Mouse (Mus musculus): ENCODE results near the gene Pnmal2. TPM values are rescaled to one million over a fixed set of nuclear protein-coding genes. Genes with fewer than 3 reads are reported as not detected.

Pnmal2 gene
- polyA plus RNA-seq, 1 experiment from 2014 or later = 3.3 TPM

GRCm38 (mm10) chr7:16990006-16990744 is 45.7 kb downstream of the Pnmal2 start:
- WGBS = 27% methylated on average over 15 of the region's 15 CpGs
- DNase-seq (peak; percentile 61), ATAC-seq (ENCODE audit: insufficient read depth) (no peak)
- H3K27me3 ChIP-seq (ENCODE audit: insufficient read depth, low read length) = no peaks in the 10 kb centered on the region
- no peak overlapping the region for H3K4me3 ChIP-seq (ENCODE audit: low read depth, low read length)
- H3K9ac ChIP-seq = no peak overlapping the region
- peaks cover 19% of the 10 kb centered on the region for H3K4me1 ChIP-seq (ENCODE audit: insufficient read depth)
- TF ChIP-seq CTCF (IDR thresholded peaks at IDR 0.05; ENCODE audit: low read depth) = no peak
- peaks cover under 1% of the 10 kb centered on the region; the same call in 1 of the 2 replicates for H3K36me3 ChIP-seq (ENCODE audit: insufficient read depth)
- peak overlapping the region; percentile 22; the same call in 1 of the 2 replicates for H3K4me2 ChIP-seq
- peak overlapping the region; percentile 89 for H3K27ac ChIP-seq (ENCODE audit: low read depth)
- H3K9me3 ChIP-seq (ENCODE audit: low read depth, low read length) = no peaks in the 10 kb centered on the region

- Histone ChIP-seq H3K36me3 (ENCODE audit: insufficient read depth) (peaks cover 15% of the 10 kb centered on the region), H3K9ac (peak overlapping the region; percentile 4), H3K27ac (ENCODE audit: low read depth) (peak overlapping the region; percentile 95), H3K4me2 (peak overlapping the region; percentile 39), H3K9me3 (ENCODE audit: low read depth, low read length) (no peaks in the 10 kb centered on the region), H3K4me3 (ENCODE audit: low read depth, low read length) (no peak overlapping the region; the same call in 1 of the 2 replicates), H3K4me1 (ENCODE audit: insufficient read depth) (peaks cover 30% of the 10 kb centered on the region), H3K27me3 (ENCODE audit: insufficient read depth, low read length) (no peaks in the 10 kb centered on the region)
- peak; percentile 92 for DNase-seq
- 33% methylated on average over 18 of the region's 18 CpGs for WGBS
- peak; percentile 75 for ATAC-seq (ENCODE audit: insufficient read depth)
- no peak for TF ChIP-seq CTCF (IDR thresholded peaks at IDR 0.05; ENCODE audit: low read depth)
These were observed 47.4 kb downstream of the Pnmal2 start for GRCm38 (mm10) chr7:16991681-16992450.

GRCm38 (mm10) chr7:16992451-16992807 is 47.9 kb downstream of the Pnmal2 start, which contains the start of gene Ccdc8:
Gene Ccdc8, plus strand, starts transcription at chr7:16992708.
- H3K9ac ChIP-seq = peak within 1 kb of the TSS; percentile 83
- H3K27ac ChIP-seq (ENCODE audit: low read depth) = peak within 1 kb of the TSS; percentile 95
- WGBS = 89% methylated on average over 5 of the region's 5 CpGs
- peaks cover 28% of the 10 kb centered on the region for H3K4me1 ChIP-seq (ENCODE audit: insufficient read depth)
- H3K4me2 ChIP-seq = peak within 1 kb of the TSS; percentile 86
- H3K36me3 ChIP-seq (ENCODE audit: insufficient read depth) = peaks cover 19% of the 10 kb centered on the region
- ATAC-seq (ENCODE audit: insufficient read depth) (no peak), DNase-seq (no peak)
- H3K9me3 ChIP-seq (ENCODE audit: low read depth, low read length) = no peaks in the 10 kb centered on the region
- peak within 1 kb of the TSS; percentile 71 for H3K4me3 ChIP-seq (ENCODE audit: low read depth, low read length)
- H3K27me3 ChIP-seq (ENCODE audit: insufficient read depth, low read length) = no peaks in the 10 kb centered on the region
- TF ChIP-seq CTCF (IDR thresholded peaks at IDR 0.05; ENCODE audit: low read depth) = no peak

GRCm38 (mm10) chr7:16993651-16994399 is 49.3 kb downstream of the Pnmal2 start:
- Histone ChIP-seq H3K4me3 (ENCODE audit: low read depth, low read length) (peak overlapping the region; percentile 71), H3K36me3 (ENCODE audit: insufficient read depth) (peaks cover 33% of the 10 kb centered on the region), H3K9ac (peak overlapping the region; percentile 83), H3K27me3 (ENCODE audit: insufficient read depth, low read length) (no peaks in the 10 kb centered on the region), H3K4me2 (peak overlapping the region; percentile 86), H3K4me1 (ENCODE audit: insufficient read depth) (peaks cover 25% of the 10 kb centered on the region), H3K9me3 (ENCODE audit: low read depth, low read length) (no peaks in the 10 kb centered on the region), H3K27ac (ENCODE audit: low read depth) (peak overlapping the region; percentile 91)
- no peak; the same call in 1 of the 2 replicates for TF ChIP-seq CTCF (IDR thresholded peaks at IDR 0.05; ENCODE audit: low read depth)
- WGBS = under 1% methylated on average over 27 of the region's 27 CpGs
- ATAC-seq (ENCODE audit: insufficient read depth) (peak; percentile 95), DNase-seq (peak; percentile 94)

GRCm38 (mm10) chr7:16994400-16994799 is 49.9 kb downstream of the Pnmal2 start:
- Histone ChIP-seq H3K27ac (ENCODE audit: low read depth) (peak overlapping the region; percentile 91), H3K4me1 (ENCODE audit: insufficient read depth) (peaks cover 25% of the 10 kb centered on the region), H3K4me2 (peak overlapping the region; percentile 86), H3K27me3 (ENCODE audit: insufficient read depth, low read length) (no peaks in the 10 kb centered on the region), H3K9me3 (ENCODE audit: low read depth, low read length) (no peaks in the 10 kb centered on the region), H3K9ac (peak overlapping the region; percentile 83), H3K36me3 (ENCODE audit: insufficient read depth) (peaks cover 38% of the 10 kb centered on the region), H3K4me3 (ENCODE audit: low read depth, low read length) (peak overlapping the region; percentile 71)
- peak; percentile 38 for DNase-seq
- no peak for ATAC-seq (ENCODE audit: insufficient read depth)
- TF ChIP-seq CTCF (IDR thresholded peaks at IDR 0.05; ENCODE audit: low read depth) = no peak
- under 1% methylated on average over 20 of the region's 20 CpGs for WGBS

GRCm38 (mm10) chr7:16995345-16995744 is 50.9 kb downstream of the Pnmal2 start:
- TF ChIP-seq CTCF (IDR thresholded peaks at IDR 0.05; ENCODE audit: low read depth) = no peak
- H3K27me3 ChIP-seq (ENCODE audit: insufficient read depth, low read length) = no peaks in the 10 kb centered on the region

More at GRCm38 (mm10) chr7:16995345-16995744, 50.9 kb downstream of the Pnmal2 start:
- no peak for DNase-seq
- 61% methylated on average over 4 of the region's 4 CpGs for whole genome bisulfite sequencing
- Histone ChIP-seq H3K4me2 (peak overlapping the region; percentile 86), H3K27ac (ENCODE audit: low read depth) (no peak overlapping the region), H3K4me1 (ENCODE audit: insufficient read depth) (peaks cover 25% of the 10 kb centered on the region), H3K4me3 (ENCODE audit: low read depth, low read length) (peak overlapping the region; percentile 71), H3K9ac (peak overlapping the region; percentile 83), H3K36me3 (ENCODE audit: insufficient read depth) (peaks cover 46% of the 10 kb centered on the region), H3K9me3 (ENCODE audit: low read depth, low read length) (no peaks in the 10 kb centered on the region)
- no peak for ATAC-seq (ENCODE audit: insufficient read depth)

Other genes starting within 250 kb of the Pnmal2 start
- not detected in 2 replicates for gene Ceacam9, start 222.8 kb upstream of the Pnmal2 start, polyA plus RNA-seq (2014; fragmentation: Nextera tagmentation; extraction: Ambion mirVana)
- 287 and 295 TPM in 2 replicates for gene Ap2s1, start 206.3 kb upstream of the Pnmal2 start, polyA plus RNA-seq (2014; fragmentation: Nextera tagmentation; extraction: Ambion mirVana)
- 32.6 and 35.7 TPM in 2 replicates for gene Slc1a5, start 163.3 kb upstream of the Pnmal2 start, polyA plus RNA-seq (2014; fragmentation: Nextera tagmentation; extraction: Ambion mirVana)
- gene Strn4, start 128.8 kb upstream of the Pnmal2 start, polyA plus RNA-seq (2014; fragmentation: Nextera tagmentation; extraction: Ambion mirVana) = 117 and 134 TPM in 2 replicates
- gene Fkrp, start 128.0 kb upstream of the Pnmal2 start, polyA plus RNA-seq (2014; fragmentation: Nextera tagmentation; extraction: Ambion mirVana) = 27.7 and 31.9 TPM in 2 replicates
- 19.6 and 20.2 TPM in 2 replicates for gene Prkd2, start 101.8 kb upstream of the Pnmal2 start, polyA plus RNA-seq (2014; fragmentation: Nextera tagmentation; extraction: Ambion mirVana)
- gene Dact3, start 69.4 kb upstream of the Pnmal2 start, polyA plus RNA-seq (2014; fragmentation: Nextera tagmentation; extraction: Ambion mirVana) = 6.6 and 7.8 TPM in 2 replicates
- 10.8 and 11.1 TPM in 2 replicates for gene Gng8, start 52.9 kb upstream of the Pnmal2 start, polyA plus RNA-seq (2014; fragmentation: Nextera tagmentation; extraction: Ambion mirVana)
- 1.3 and 1.6 TPM in 2 replicates for gene Ptgir, start 38.2 kb upstream of the Pnmal2 start, polyA plus RNA-seq (2014; fragmentation: Nextera tagmentation; extraction: Ambion mirVana)
- 139 and 155 TPM in 2 replicates for gene Calm3, start 20.6 kb upstream of the Pnmal2 start, polyA plus RNA-seq (2014; fragmentation: Nextera tagmentation; extraction: Ambion mirVana)
- 0.11 and 0.20 TPM in 2 replicates for gene Pnmal1, start 15.0 kb downstream of the Pnmal2 start, polyA plus RNA-seq (2014; fragmentation: Nextera tagmentation; extraction: Ambion mirVana)
- 0.09 and 0.20 TPM in 2 replicates for gene Gm42372, start 38.4 kb downstream of the Pnmal2 start, polyA plus RNA-seq (2014; fragmentation: Nextera tagmentation; extraction: Ambion mirVana)
- gene Ccdc8, start 48.0 kb downstream of the Pnmal2 start, polyA plus RNA-seq (2014; fragmentation: Nextera tagmentation; extraction: Ambion mirVana) = 27.3 and 29.2 TPM in 2 replicates
- 103 and 117 TPM in 2 replicates for gene Ppp5c, start 83.2 kb downstream of the Pnmal2 start, polyA plus RNA-seq (2014; fragmentation: Nextera tagmentation; extraction: Ambion mirVana)
- gene Hif3a, start 117.7 kb downstream of the Pnmal2 start, polyA plus RNA-seq (2014; fragmentation: Nextera tagmentation; extraction: Ambion mirVana) = 33.1 and 38.0 TPM in 2 replicates
- gene Psg16, start 129.4 kb downstream of the Pnmal2 start, polyA plus RNA-seq (2014; fragmentation: Nextera tagmentation; extraction: Ambion mirVana) = 0.11 and 0.18 TPM in 2 replicates
- not detected in 2 replicates for gene Ceacam3, start 205.6 kb downstream of the Pnmal2 start, polyA plus RNA-seq (2014; fragmentation: Nextera tagmentation; extraction: Ambion mirVana)

Data from lung, embryonic 14.5 days (tissue).